ENCODE assay signal across 25 mouse cellular contexts in genomic region chr13:63115187-63115784, GRCm38 (mm10).
DNase-seq lines count a peak whose midpoint lies in the region; ATAC-seq and TF ChIP-seq lines count a peak whose summit lies in the region.
"Had no signal": no experiment of that assay in that cellular context is flagged by ENCODE, and none has a peak within 500 bp of the region (broad histone marks: within the 10 kb centered on the region; RNA-seq: fewer than 3 reads in every experiment).

No protein-coding gene starts in this region.

- 73% methylated on average over 3 of the region's 3 CpGs for WGBS in embryonic facial prominence, embryonic 14.5 days
- WGBS in embryonic facial prominence, embryonic 10.5 days = 77% methylated on average over 3 of the region's 3 CpGs
- 57% methylated on average over 3 of the region's 3 CpGs for WGBS in liver, adult 2 months
- 92% methylated on average over 3 of the region's 3 CpGs for WGBS in macrophage (ENCODE audit: missing documents)

- no peak for DNase-seq in embryonic facial prominence, embryonic 14.5 days (ENCODE audit: low spot score)
- DNase-seq in embryonic facial prominence, embryonic 10.5 days (ENCODE audit: low spot score) = no peak
- DNase-seq in liver, adult 2 months (ENCODE audit: extremely low read depth, low read depth, low spot score) = peak; percentile 66
- no peak for DNase-seq in liver
- no peak for DNase-seq in gastrocnemius, postnatal 36 days
- no peak for DNase-seq in gastrocnemius, adult 2 months
- DNase-seq: adrenal gland, postnatal 10 days; cerebellum, adult 8-10 months; cerebellum, postnatal 36 days; embryo, embryonic 11 days; gastrocnemius, postnatal 25 days; heart, postnatal 4 days; kidney, adult 2 months; layer of hippocampus, adult 9-11 months; lung, postnatal 4 days; right cerebral cortex, adult 18-20 months; thymus, postnatal 25 days had no signal

- ATAC-seq in embryonic facial prominence, embryonic 14.5 days (ENCODE audit: low read depth) = no peak
- ATAC-seq: forebrain, embryonic 16.5 days had no signal

- H3K27ac ChIP-seq in embryonic facial prominence, embryonic 14.5 days (replicated peaks; ENCODE audit: low read depth, low read length) = 0 out of 2 replicates have a peak overlapping the region, but pooled peaks have one; percentile 3
- no peak overlapping the region; the same call in 1 of the 2 replicates for H3K27ac ChIP-seq in embryonic facial prominence, embryonic 10.5 days (replicated peaks)
- peak overlapping the region; percentile 62; the same call in 1 of the 2 replicates for H3K27ac ChIP-seq in liver, adult 2 months (replicated peaks; ENCODE audit: insufficient read depth, low read depth, low read length)
- peak overlapping the region; percentile 92 for H3K27ac ChIP-seq in embryonic fibroblast, embryonic 13.5 days (ENCODE audit: insufficient read depth, low read length)
- peak overlapping the region; percentile 100 for H3K27ac ChIP-seq in macrophage
- H3K27ac ChIP-seq in gastrocnemius, adult 2 months = no peak overlapping the region
- H3K27ac ChIP-seq: hindbrain, embryonic 15.5 days; kidney, postnatal 0 days; neural tube, embryonic 15.5 days had no signal

- peaks cover 42% of the 10 kb centered on the region for H3K4me1 ChIP-seq in embryonic facial prominence, embryonic 14.5 days (ENCODE audit: control insufficient read depth, insufficient read depth, low read length)
- peaks cover 27% of the 10 kb centered on the region for H3K4me1 ChIP-seq in embryonic facial prominence, embryonic 10.5 days
- H3K4me1 ChIP-seq in liver, adult 2 months (ENCODE audit: control insufficient read depth, insufficient read depth, low read length) = peaks cover 13% of the 10 kb centered on the region
- peaks cover 28% of the 10 kb centered on the region for H3K4me1 ChIP-seq in embryonic fibroblast, embryonic 13.5 days (ENCODE audit: control insufficient read depth, insufficient read depth, low read length)

- no peak overlapping the region for H3K4me3 ChIP-seq in embryonic facial prominence, embryonic 14.5 days (ENCODE audit: low read depth, low read length)
- H3K4me3 ChIP-seq in embryonic facial prominence, embryonic 10.5 days = no peak overlapping the region
- H3K4me3 ChIP-seq in liver, adult 2 months (ENCODE audit: insufficient read depth, low read depth, low read length) = no peak overlapping the region
- H3K4me3 ChIP-seq in embryonic fibroblast, embryonic 13.5 days (ENCODE audit: insufficient read depth, low read length) = no peak overlapping the region
- H3K4me3 ChIP-seq in macrophage (ENCODE audit: inconsistent target) = no peak overlapping the region
- H3K4me3 ChIP-seq in gastrocnemius, adult 2 months = no peak overlapping the region
- H3K4me3 ChIP-seq: embryonic facial prominence, embryonic 15.5 days; heart, embryonic 13.5 days; hindbrain, embryonic 15.5 days; neural tube, embryonic 15.5 days had no signal

- no peaks in the 10 kb centered on the region for H3K36me3 ChIP-seq in embryonic facial prominence, embryonic 14.5 days (ENCODE audit: control insufficient read depth, insufficient read depth, low read length)
- no peaks in the 10 kb centered on the region for H3K36me3 ChIP-seq in embryonic facial prominence, embryonic 10.5 days (replicated peaks)
- no peaks in the 10 kb centered on the region for H3K36me3 ChIP-seq in liver, adult 2 months (ENCODE audit: control insufficient read depth, insufficient read depth, low read length)
- no peaks in the 10 kb centered on the region for H3K36me3 ChIP-seq in macrophage (ENCODE audit: inconsistent target)
- H3K36me3 ChIP-seq: embryonic facial prominence, embryonic 15.5 days; heart, embryonic 13.5 days; hindbrain, embryonic 15.5 days; neural tube, embryonic 15.5 days had no signal

- no peak for TF ChIP-seq CTCF in liver, adult 2 months (IDR thresholded peaks at IDR 0.05; ENCODE audit: low read depth, low read length)
- no peak for TF ChIP-seq CTCF in embryonic fibroblast, embryonic 13.5 days (IDR thresholded peaks at IDR 0.05; ENCODE audit: borderline replicate concordance, insufficient read depth, low read length)
- no peak for TF ChIP-seq CTCF in gastrocnemius, adult 2 months (IDR thresholded peaks at IDR 0.05)

- no peak for TF ChIP-seq POLR2A in liver, adult 2 months (IDR thresholded peaks at IDR 0.05; ENCODE audit: extremely low read depth, insufficient read depth, low read length)
- TF ChIP-seq POLR2A in embryonic fibroblast, embryonic 13.5 days (IDR thresholded peaks at IDR 0.05; ENCODE audit: low read depth, low read length) = no peak

- no peaks in the 10 kb centered on the region for H3K9me3 ChIP-seq in embryonic facial prominence, embryonic 14.5 days (ENCODE audit: control insufficient read depth, low read length)
- H3K9me3 ChIP-seq in embryonic facial prominence, embryonic 10.5 days = 0 out of 2 replicates have a peak, but pooled peaks cover 4% of the 10 kb centered on the region
- H3K9me3 ChIP-seq: embryonic facial prominence, embryonic 15.5 days; heart, embryonic 13.5 days; hindbrain, embryonic 15.5 days; neural tube, embryonic 15.5 days had no signal

- H3K9ac ChIP-seq in embryonic facial prominence, embryonic 14.5 days (ENCODE audit: low read depth, low read length) = no peak overlapping the region
- no peak overlapping the region for H3K9ac ChIP-seq in liver, adult 2 months (ENCODE audit: low read depth, low read length)
- H3K9ac ChIP-seq: embryonic facial prominence, embryonic 15.5 days; heart, embryonic 13.5 days; hindbrain, embryonic 15.5 days; neural tube, embryonic 15.5 days had no signal

- H3K4me2 ChIP-seq in embryonic facial prominence, embryonic 14.5 days (ENCODE audit: low read depth, low read length) = no peak overlapping the region
- H3K4me2 ChIP-seq: embryonic facial prominence, embryonic 15.5 days; heart, embryonic 13.5 days; hindbrain, embryonic 15.5 days; neural tube, embryonic 15.5 days had no signal

- intact Hi-C loops in gastrocnemius, postnatal 36 days (cut with DNase I) = no loop called here
- intact Hi-C loops in gastrocnemius, adult 2 months (cut with DNase I) = no loop called here

- no peaks in the 10 kb centered on the region for H3K79me2 ChIP-seq in liver, adult 2 months (ENCODE audit: control insufficient read depth, insufficient read depth, low read length)
- no peaks in the 10 kb centered on the region; the same call in 1 of the 2 replicates for H3K79me2 ChIP-seq in macrophage (ENCODE audit: inconsistent target)

- no peaks in the 10 kb centered on the region for H3K27me3 ChIP-seq in embryonic facial prominence, embryonic 14.5 days (replicated peaks; ENCODE audit: control insufficient read depth, insufficient read depth, low read length)
- H3K27me3 ChIP-seq in embryonic facial prominence, embryonic 10.5 days (replicated peaks; ENCODE audit: low read depth, poor library complexity, severe bottlenecking) = no peaks in the 10 kb centered on the region; the same call in 1 of the 2 replicates
- no peaks in the 10 kb centered on the region for H3K27me3 ChIP-seq in liver, adult 2 months (ENCODE audit: control insufficient read depth, insufficient read depth, low read length)
- H3K27me3 ChIP-seq: embryonic facial prominence, embryonic 15.5 days; heart, embryonic 13.5 days; hindbrain, embryonic 15.5 days; neural tube, embryonic 15.5 days had no signal

Comparison
In these comparisons a context has a peak if more than half of its experiments do, and no peak if none do; other contexts are left out.
1. H3K27ac ChIP-seq: peak in embryonic facial prominence, embryonic 14.5 days (single experiment), liver, adult 2 months (single experiment), embryonic fibroblast, embryonic 13.5 days (single experiment) and macrophage (single experiment); none in embryonic facial prominence, embryonic 10.5 days (single experiment) and gastrocnemius, adult 2 months (single experiment).